Mouse (Mus musculus) spleen, adult 18-20 months (tissue): ENCODE data around the gene Otof.

Experiments used
- DNase-seq, 2 experiments: peaks; one replicate each; pipeline ENCODE4 v3.0.0; 2022; ENCODE audit warnings: mixed read lengths in 2 of 2

Otof gene

GRCm38 (mm10) chr5:30341601-30342365, 119.9 kb downstream of the Otof start:
- no peak for DNase-seq

- no peak for DNase-seq
These were observed 120.9 kb downstream of the Otof start for GRCm38 (mm10) chr5:30340815-30341214.
